Mouse (Mus musculus) intestine, embryonic 14.5 days (tissue): ENCODE data around the gene Hddc3. TPM values are rescaled to one million over a fixed set of nuclear protein-coding genes. Genes with fewer than 3 reads are reported as not detected.

Experiments used
- ATAC-seq: fragments of 200-750 bp; cut with Nextera tagmentation; replicated peaks from 2 replicates; pipeline ENCODE4 v1.8.0; 2017; ENCODE audit warnings: low read depth, moderate number of reproducible peaks, moderate TSS enrichment, moderate library complexity; ENCODE audit not compliant: low FRiP score, low TSS enrichment
- DNase-seq: peaks from one replicate; pipeline ENCODE4 v3.0.0-alpha.2; 2018; ENCODE audit warnings: low spot score
- H3K27ac ChIP-seq: fragments of 300-500 bp; sonication (generic); 2 replicates; pipeline ENCODE4 v1.5.1; 2014; ENCODE audit warnings: low read depth, mild to moderate bottlenecking, control low read depth
- H3K27me3 ChIP-seq: fragments of 300-500 bp; sonication (generic); replicated peaks from 2 replicates; pipeline ENCODE4 v1.6.1; 2014; ENCODE audit warnings: low read length, control low read depth; ENCODE audit not compliant: control insufficient read depth, insufficient read depth
- H3K36me3 ChIP-seq: fragments of 300-500 bp; sonication (generic); 2 replicates; pipeline ENCODE4 v1.6.1; 2014; ENCODE audit warnings: low read length, control low read depth; ENCODE audit not compliant: control insufficient read depth, insufficient read depth
- H3K4me1 ChIP-seq: fragments of 300-500 bp; sonication (generic); replicated peaks from 2 replicates; pipeline ENCODE4 v1.6.1; 2014; ENCODE audit warnings: low read length, control low read depth, mixed read lengths; ENCODE audit not compliant: control insufficient read depth, insufficient read depth
- H3K4me2 ChIP-seq: fragments of 300-500 bp; sonication (generic); 2 replicates; pipeline ENCODE4 v1.6.1; 2014; ENCODE audit warnings: low read length
- H3K4me3 ChIP-seq: fragments of 300-500 bp; sonication (generic); 2 replicates; pipeline ENCODE4 v1.5.1; 2014; ENCODE audit warnings: low read depth, low read length, control low read depth, mixed read lengths
- H3K9ac ChIP-seq: fragments of 300-500 bp; sonication (generic); 2 replicates; pipeline ENCODE4 v1.6.1; 2014; ENCODE audit warnings: mild to moderate bottlenecking, low read length
- H3K9me3 ChIP-seq: fragments of 300-500 bp; sonication (generic); 2 replicates; pipeline ENCODE4 v1.6.1; 2016; ENCODE audit warnings: low read length, control low read depth; ENCODE audit not compliant: control insufficient read depth
- WGBS: fragments of 180-500 bp; shearing (Covaris S2); extraction: QIAGEN DNeasy Blood & Tissue Kit; methylation state at CpG from one replicate; pipeline ENCODE4 v1.1.7; 2014; 5-methylcytosine and 5-hydroxymethylcytosine counted together
- polyA plus RNA-seq: library from polyadenylated mRNA; unstranded; fragments of >200 nt; fragmentation: Nextera tagmentation; extraction: Ambion mirVana; gene quantifications from 2 replicates; pipeline ENCODE4 v1.2.1, GENCODE M21; 2014

Hddc3 gene
- polyA plus RNA-seq: 19.8 and 19.9 TPM in 2 replicates

- no peaks in the 10 kb centered on the region for H3K36me3 ChIP-seq
- no peaks in the 10 kb centered on the region for H3K27me3 ChIP-seq
- H3K9me3 ChIP-seq: no peaks in the 10 kb centered on the region
- peak within 1 kb of the TSS; percentile 56 for H3K4me3 ChIP-seq
- peak within 1 kb of the TSS; percentile 60 for H3K27ac ChIP-seq
- H3K4me2 ChIP-seq: peak within 1 kb of the TSS; percentile 94
- WGBS: 2% methylated on average over 25 of the region's 25 CpGs
- DNase-seq (peak; percentile 98), ATAC-seq (no peak; the same call in 1 of the 2 replicates)
- H3K9ac ChIP-seq: peak within 1 kb of the TSS; percentile 78
- H3K4me1 ChIP-seq: peaks cover 33% of the 10 kb centered on the region; the same call in 1 of the 2 replicates
These were observed at the start of gene Hddc3 for GRCm38 (mm10) chr7:80342858-80343257. Gene Hddc3 (plus strand): TSS chr7:80343104.

DNA sequence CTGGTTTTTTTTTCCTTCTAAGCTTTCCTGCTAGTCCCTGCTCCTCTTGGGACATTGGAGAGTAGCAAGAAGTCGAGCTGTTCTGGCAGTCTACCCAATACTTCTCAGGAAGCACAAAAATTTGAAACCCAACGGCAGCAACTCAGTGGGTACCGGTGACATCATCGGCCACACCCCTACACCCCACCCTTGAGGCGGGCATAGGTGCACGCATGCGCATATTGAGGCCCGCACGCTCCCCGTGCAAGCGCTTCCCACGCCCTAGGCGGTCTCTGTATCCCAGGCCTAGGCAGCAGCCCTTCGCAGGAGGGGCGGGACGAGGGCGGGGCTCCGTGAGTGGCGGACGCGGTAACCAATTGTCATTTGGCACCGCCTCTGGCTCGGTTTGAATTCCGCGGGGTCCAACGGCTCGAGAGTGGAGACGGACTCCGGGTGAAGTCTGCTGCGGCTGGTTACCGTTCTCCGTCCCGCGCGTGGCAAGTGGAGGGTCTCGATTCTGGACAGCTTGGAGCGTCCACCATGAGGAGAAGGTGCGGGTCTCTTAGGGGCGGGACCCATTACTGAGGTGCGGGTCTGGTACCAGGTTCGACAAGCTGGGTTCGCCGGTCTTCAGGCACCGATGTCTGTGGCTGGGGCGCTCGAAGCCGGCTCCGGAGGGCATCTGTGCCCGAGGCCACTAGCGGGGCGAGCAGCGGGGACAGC, 48.7 kb upstream of the Hddc3 start, which contains the start of gene Prc1:
Prc1 (plus strand) TSS at position 389 of the 702 bp plus-strand sequence.
- Histone ChIP-seq H3K9me3 (no peaks in the 10 kb centered on the region), H3K36me3 (peaks cover 15% of the 10 kb centered on the region), H3K4me1 (peaks cover 12% of the 10 kb centered on the region), H3K27ac (peak within 1 kb of the TSS; percentile 62), H3K27me3 (no peaks in the 10 kb centered on the region), H3K4me3 (peak within 1 kb of the TSS; percentile 55), H3K4me2 (peak within 1 kb of the TSS; percentile 54), H3K9ac (peak within 1 kb of the TSS; percentile 50)
- DNase-seq (peak; percentile 100), ATAC-seq (peak; percentile 99)
- WGBS: under 1% methylated on average over 52 of the region's 52 CpGs

DNA sequence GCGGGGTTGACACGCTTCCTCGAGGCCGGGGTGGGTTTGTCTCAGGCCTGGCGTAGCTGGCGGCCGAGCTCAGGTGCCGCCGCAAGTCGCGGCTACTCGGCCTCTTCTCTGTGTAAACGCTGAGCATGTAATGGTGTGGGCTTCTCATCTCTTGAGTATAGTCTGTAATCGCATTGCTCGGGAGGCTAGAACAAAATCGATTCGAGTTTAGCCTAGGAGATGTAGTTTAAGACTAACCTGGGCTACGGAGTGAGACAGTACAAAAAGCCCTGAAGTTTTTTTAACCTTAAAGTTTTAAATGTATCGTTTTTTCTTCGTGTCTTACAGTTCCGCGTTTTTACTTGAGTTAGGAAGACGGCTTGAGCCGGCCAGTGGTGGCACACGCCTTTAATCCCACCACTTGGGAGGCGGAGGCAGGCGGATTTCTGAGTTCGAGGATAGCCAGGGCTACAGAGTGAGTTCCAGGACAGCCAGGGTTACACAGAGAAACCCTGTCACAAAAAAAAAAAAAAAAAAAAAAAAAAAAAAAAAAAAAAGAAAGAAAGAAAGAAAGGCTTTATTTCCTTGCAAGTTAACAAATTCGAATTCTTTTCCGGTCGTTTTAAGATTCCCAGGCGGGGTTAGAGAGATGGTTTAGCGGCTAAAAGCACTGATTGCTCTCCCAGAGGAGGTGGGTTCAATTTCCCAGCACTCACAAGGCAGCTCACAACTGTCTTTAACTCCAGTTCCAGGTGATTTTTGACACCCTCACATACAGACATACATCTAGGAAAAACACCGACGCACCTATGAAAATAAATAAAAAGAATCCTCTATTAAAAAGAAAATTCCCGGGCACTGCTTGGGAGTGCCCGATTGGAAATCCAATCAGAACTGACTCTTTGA, 47.9 kb upstream of the Hddc3 start:
- peaks cover 18% of the 10 kb centered on the region; the same call in 1 of the 2 replicates for H3K36me3 ChIP-seq
- peak overlapping the region; percentile 46 for H3K4me2 ChIP-seq
- peak overlapping the region; percentile 50 for H3K9ac ChIP-seq
- WGBS: 9% methylated on average over 37 of the region's 37 CpGs
- ATAC-seq (peak; percentile 64), DNase-seq (no peak)
- H3K27ac ChIP-seq: peak overlapping the region; percentile 62
- peaks cover 12% of the 10 kb centered on the region for H3K4me1 ChIP-seq
- H3K4me3 ChIP-seq: peak overlapping the region; percentile 55
- H3K27me3 ChIP-seq: no peaks in the 10 kb centered on the region
- H3K9me3 ChIP-seq: no peaks in the 10 kb centered on the region

DNA sequence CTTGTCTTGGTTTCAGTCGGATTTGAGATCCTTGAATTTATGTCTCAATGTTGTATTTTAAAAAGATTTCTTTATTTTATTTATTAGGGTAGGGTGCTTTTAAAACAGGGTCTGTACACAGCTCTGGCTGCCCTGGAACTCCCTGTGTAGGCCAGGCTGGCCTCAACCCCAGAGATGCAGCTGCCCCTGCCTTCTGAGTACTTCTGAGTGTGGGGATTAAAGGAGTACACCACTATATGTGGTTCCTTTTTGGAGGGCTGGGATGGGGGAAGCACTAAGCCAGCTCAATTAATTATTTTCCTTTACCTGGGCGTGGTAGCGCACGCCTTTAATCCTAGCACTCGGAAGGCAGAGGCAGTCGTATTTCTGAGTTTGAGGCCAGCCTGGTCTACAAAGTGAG, 46.4 kb upstream of the Hddc3 start:
- Histone ChIP-seq H3K4me2 (no peak overlapping the region), H3K27me3 (no peaks in the 10 kb centered on the region), H3K9ac (no peak overlapping the region), H3K27ac (no peak overlapping the region), H3K36me3 (peaks cover 23% of the 10 kb centered on the region), H3K4me3 (no peak overlapping the region), H3K9me3 (no peaks in the 10 kb centered on the region), H3K4me1 (peaks cover 12% of the 10 kb centered on the region)
- DNase-seq (no peak), ATAC-seq (no peak)
- 93% methylated on average over 6 of the region's 6 CpGs for WGBS

DNA sequence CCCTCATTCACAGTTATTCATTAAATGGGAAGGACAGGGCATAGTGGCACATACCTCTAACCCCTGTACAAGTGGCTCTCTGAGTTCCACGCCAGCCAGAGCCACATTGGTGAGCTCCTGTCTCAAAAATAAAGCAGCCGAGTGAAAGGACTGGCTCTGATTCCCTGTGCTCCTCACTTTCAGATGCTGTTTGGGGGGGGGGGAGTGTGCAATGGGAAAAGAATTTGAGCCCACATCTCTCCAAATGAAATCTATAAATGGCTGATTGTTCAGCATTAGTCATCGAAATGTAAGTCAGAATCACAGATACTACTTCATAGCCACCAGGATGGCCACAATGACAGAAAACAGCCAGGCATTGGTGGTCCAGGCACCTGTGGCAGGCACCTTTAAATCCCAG, 45.9 kb upstream of the Hddc3 start:
- Histone ChIP-seq H3K36me3 (peaks cover 28% of the 10 kb centered on the region), H3K9me3 (no peaks in the 10 kb centered on the region), H3K4me2 (no peak overlapping the region), H3K4me1 (peaks cover 12% of the 10 kb centered on the region), H3K27ac (no peak overlapping the region), H3K27me3 (no peaks in the 10 kb centered on the region), H3K9ac (no peak overlapping the region), H3K4me3 (no peak overlapping the region)
- WGBS: 89% methylated on average over 3 of the region's 3 CpGs
- ATAC-seq: no peak
- DNase-seq: no peak

DNA sequence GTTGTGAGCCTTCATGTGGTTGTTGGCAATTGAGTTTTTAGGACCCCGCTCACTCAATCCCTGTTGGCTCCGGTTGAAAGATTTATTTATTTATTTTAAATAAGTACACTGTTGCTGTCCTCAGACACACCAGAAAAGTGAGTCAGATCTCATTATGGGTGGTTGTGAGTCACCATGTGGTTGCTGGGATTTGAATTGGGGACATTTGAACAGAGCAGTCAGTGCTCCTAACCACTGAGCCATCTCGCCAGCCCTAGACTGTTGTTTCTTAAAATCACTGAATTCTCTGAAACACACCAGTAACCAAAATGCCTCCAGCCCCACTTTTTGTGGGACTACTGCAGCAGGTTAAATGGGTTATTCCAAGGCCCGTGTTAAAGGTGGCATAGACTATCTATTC, 44.1 kb upstream of the Hddc3 start:
- ATAC-seq (no peak), DNase-seq (no peak)
- peaks cover 12% of the 10 kb centered on the region for H3K4me1 ChIP-seq
- no peak overlapping the region for H3K27ac ChIP-seq
- 93% methylated on average over 4 of the region's 4 CpGs for WGBS
- H3K4me2 ChIP-seq: no peak overlapping the region
- no peak overlapping the region for H3K4me3 ChIP-seq
- H3K36me3 ChIP-seq: peaks cover 44% of the 10 kb centered on the region
- no peak overlapping the region for H3K9ac ChIP-seq
- H3K27me3 ChIP-seq: no peaks in the 10 kb centered on the region
- H3K9me3 ChIP-seq: no peaks in the 10 kb centered on the region

DNA sequence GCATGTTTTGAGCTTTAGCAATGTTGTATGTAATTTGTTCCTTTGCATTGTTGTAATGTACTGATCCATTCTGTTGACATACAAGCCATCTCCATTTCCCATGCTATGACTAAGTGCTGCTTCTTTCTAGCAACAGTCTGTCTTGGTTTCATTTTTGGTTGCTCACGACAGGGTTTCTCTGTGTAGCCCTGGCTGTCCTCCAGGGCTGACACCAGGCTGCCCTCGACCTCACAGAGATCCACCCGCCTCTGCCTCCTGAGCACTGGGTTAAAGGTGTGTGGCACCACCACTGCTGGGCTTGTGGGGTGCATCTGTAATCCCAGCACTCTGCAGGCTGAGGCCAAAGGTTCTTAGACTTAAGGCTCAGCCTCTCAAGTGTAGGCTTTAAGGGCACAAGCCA, 43.3 kb upstream of the Hddc3 start:
- no peak overlapping the region for H3K4me2 ChIP-seq
- no peak overlapping the region for H3K4me3 ChIP-seq
- ATAC-seq: no peak
- no peaks in the 10 kb centered on the region for H3K9me3 ChIP-seq
- H3K27ac ChIP-seq: no peak overlapping the region
- H3K27me3 ChIP-seq: no peaks in the 10 kb centered on the region
- DNase-seq: no peak
- WGBS: 87% methylated on average over 3 of the region's 3 CpGs
- H3K9ac ChIP-seq: no peak overlapping the region
- H3K4me1 ChIP-seq: peaks cover 12% of the 10 kb centered on the region
- H3K36me3 ChIP-seq: peaks cover 52% of the 10 kb centered on the region

GRCm38 (mm10) chr7:80301522-80301921, 41.4 kb upstream of the Hddc3 start:
- no peak overlapping the region for H3K27ac ChIP-seq
- H3K4me2 ChIP-seq: no peak overlapping the region
- H3K9ac ChIP-seq: no peak overlapping the region
- H3K36me3 ChIP-seq: peaks cover 72% of the 10 kb centered on the region
- H3K4me3 ChIP-seq: no peak overlapping the region
- H3K4me1 ChIP-seq: 0 out of 2 replicates have a peak, but pooled peaks cover 5% of the 10 kb centered on the region
- H3K27me3 ChIP-seq: no peaks in the 10 kb centered on the region
- ATAC-seq: no peak
- 83% methylated on average over 2 of the region's 2 CpGs for WGBS
- no peak for DNase-seq
- H3K9me3 ChIP-seq: no peaks in the 10 kb centered on the region
